8 mouse cellular contexts compared by ENCODE assay signal in the genomic region with DNA sequence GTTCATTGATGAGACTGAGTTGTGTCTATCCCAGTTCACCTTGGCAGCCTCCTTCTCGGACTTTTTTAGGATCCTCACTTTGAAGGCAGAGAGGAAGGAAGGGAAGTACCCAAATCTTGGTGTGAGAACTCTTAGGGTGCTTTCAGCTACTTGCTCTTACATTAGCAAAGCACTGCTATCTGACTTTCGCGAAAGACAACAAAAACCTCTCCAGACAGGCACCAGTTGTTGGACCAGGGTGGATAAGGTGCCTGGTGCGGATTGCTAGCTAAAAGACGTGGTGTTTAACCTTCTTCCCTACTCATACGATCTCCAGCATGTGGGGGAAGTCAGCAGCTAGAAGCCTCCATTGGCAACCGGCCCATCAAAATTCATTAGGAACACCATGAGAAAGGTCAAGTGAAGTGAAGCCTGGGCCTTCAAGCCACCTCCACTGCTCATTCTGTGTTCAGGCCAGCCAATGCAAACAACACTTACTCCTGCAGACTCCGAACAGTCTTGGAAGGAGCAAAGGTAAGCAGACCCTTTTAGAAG.
DNase-seq lines count a peak whose midpoint lies in the region; ATAC-seq lines count a peak whose summit lies in the region.

No protein-coding gene starts in this region.

- H3K4me2 ChIP-seq in forebrain, embryonic 12.5 days = peak overlapping the region; percentile 81
- peak overlapping the region; percentile 90 for H3K4me2 ChIP-seq in kidney, embryonic 15.5 days
- peak overlapping the region; percentile 68 for H3K4me2 ChIP-seq in midbrain, embryonic 16.5 days (ENCODE audit: low read length)

- H3K27ac ChIP-seq in forebrain, embryonic 12.5 days = no peak overlapping the region
- H3K27ac ChIP-seq in kidney, embryonic 15.5 days = peak overlapping the region; percentile 97
- peak overlapping the region; percentile 97 for H3K27ac ChIP-seq in midbrain, embryonic 16.5 days (ENCODE audit: low read length)

- H3K27me3 ChIP-seq in forebrain, embryonic 12.5 days = peaks cover 4% of the 10 kb centered on the region; the same call in 1 of the 2 replicates
- no peaks in the 10 kb centered on the region for H3K27me3 ChIP-seq in kidney, embryonic 15.5 days
- H3K27me3 ChIP-seq in midbrain, embryonic 16.5 days (ENCODE audit: control insufficient read depth, insufficient read depth, low read depth, low read length) = no peaks in the 10 kb centered on the region

- no peak for ATAC-seq in forebrain, embryonic 12.5 days (ENCODE audit: low FRiP score)
- no peak for ATAC-seq in kidney, embryonic 15.5 days (replicated peaks; ENCODE audit: low FRiP score)
- ATAC-seq in midbrain, embryonic 16.5 days = no peak

- H3K36me3 ChIP-seq in forebrain, embryonic 12.5 days (replicated peaks) = no peaks in the 10 kb centered on the region
- H3K36me3 ChIP-seq in kidney, embryonic 15.5 days = no peaks in the 10 kb centered on the region
- H3K36me3 ChIP-seq in midbrain, embryonic 16.5 days (ENCODE audit: control insufficient read depth, insufficient read depth, low read length) = no peaks in the 10 kb centered on the region

- H3K9me3 ChIP-seq in forebrain, embryonic 12.5 days = no peaks in the 10 kb centered on the region
- H3K9me3 ChIP-seq in kidney, embryonic 15.5 days (replicated peaks) = no peaks in the 10 kb centered on the region
- H3K9me3 ChIP-seq in midbrain, embryonic 16.5 days (replicated peaks; ENCODE audit: control insufficient read depth, low read length, poor library complexity, severe bottlenecking) = no peaks in the 10 kb centered on the region

- WGBS in forebrain, embryonic 12.5 days = 50% methylated on average over 8 of the region's 8 CpGs
- 23% methylated on average over 8 of the region's 8 CpGs for WGBS in kidney, embryonic 15.5 days
- WGBS in midbrain, embryonic 16.5 days = 49% methylated on average over 8 of the region's 8 CpGs

- H3K4me1 ChIP-seq in forebrain, embryonic 12.5 days = peaks cover 8% of the 10 kb centered on the region; the same call in 1 of the 2 replicates
- peaks cover 8% of the 10 kb centered on the region for H3K4me1 ChIP-seq in kidney, embryonic 15.5 days
- peaks cover 6% of the 10 kb centered on the region; the same call in 1 of the 2 replicates for H3K4me1 ChIP-seq in midbrain, embryonic 16.5 days (ENCODE audit: control insufficient read depth, insufficient read depth, low read length)

- peak; percentile 19 for DNase-seq in right cerebral cortex, postnatal 4 days
- DNase-seq in right cerebral cortex, adult 2 months (ENCODE audit: low spot score in 2 of 2) = no peak
- no peak for DNase-seq in thymus, postnatal 14 days
- no peak for DNase-seq in urinary bladder, postnatal 4 days (ENCODE audit: low spot score in 2 of 2)
- no peak for DNase-seq in spleen, adult 12 weeks (ENCODE audit: low spot score)

- H3K9ac ChIP-seq in forebrain, embryonic 12.5 days = 0 out of 2 replicates have a peak overlapping the region, but pooled peaks have one; percentile 88
- peak overlapping the region; percentile 93 for H3K9ac ChIP-seq in kidney, embryonic 15.5 days
- peak overlapping the region; percentile 96 for H3K9ac ChIP-seq in midbrain, embryonic 16.5 days (ENCODE audit: low read depth, low read length)

- peak overlapping the region; percentile 77 for H3K4me3 ChIP-seq in forebrain, embryonic 12.5 days (replicated peaks)
- H3K4me3 ChIP-seq in kidney, embryonic 15.5 days (replicated peaks) = peak overlapping the region; percentile 92
- H3K4me3 ChIP-seq in midbrain, embryonic 16.5 days (ENCODE audit: low read depth, low read length) = peak overlapping the region; percentile 92
